Comparison of ENCODE assay signal across 16 mouse cellular contexts in genomic region chr9:101471665-101472064, GRCm38 (mm10).
A peak's percentile ranks its signal among the peaks of the same experiment; 100 is the strongest.
DNase-seq lines count a peak whose midpoint lies in the region; ATAC-seq and TF ChIP-seq lines count a peak whose summit lies in the region.
"Had no signal": no experiment of that assay in that cellular context is flagged by ENCODE, and none has a peak within 500 bp of the region (broad histone marks: within the 10 kb centered on the region; RNA-seq: fewer than 3 reads in every experiment).

No protein-coding gene starts in this region.

- no peak for TF ChIP-seq CTCF in midbrain, postnatal 0 days (IDR thresholded peaks at IDR 0.05)

- no peaks in the 10 kb centered on the region for H3K9me3 ChIP-seq in heart, embryonic 13.5 days
- H3K9me3 ChIP-seq in forebrain, embryonic 13.5 days (replicated peaks), result no peaks in the 10 kb centered on the region; the same call in 1 of the 2 replicates
- 0 out of 2 replicates have a peak, but pooled peaks cover 4% of the 10 kb centered on the region for H3K9me3 ChIP-seq in hindbrain, embryonic 14.5 days (ENCODE audit: control insufficient read depth, low read length)
- no peaks in the 10 kb centered on the region for H3K9me3 ChIP-seq in midbrain, postnatal 0 days (ENCODE audit: low read length)
- H3K9me3 ChIP-seq: limb, embryonic 10.5 days had no signal

- WGBS in heart, embryonic 13.5 days, result 65% methylated on average over 3 of the region's 3 CpGs
- 10% methylated on average over 3 of the region's 3 CpGs for WGBS in forebrain, embryonic 13.5 days
- 9% methylated on average over 3 of the region's 3 CpGs for WGBS in hindbrain, embryonic 14.5 days
- 14% methylated on average over 3 of the region's 3 CpGs for WGBS in midbrain, postnatal 0 days

- H3K9ac ChIP-seq in heart, embryonic 13.5 days, result no peak overlapping the region
- no peak overlapping the region for H3K9ac ChIP-seq in forebrain, embryonic 13.5 days
- H3K9ac ChIP-seq in hindbrain, embryonic 14.5 days, result no peak overlapping the region
- H3K9ac ChIP-seq in midbrain, postnatal 0 days (replicated peaks; ENCODE audit: low read length, poor library complexity, severe bottlenecking), result no peak overlapping the region
- H3K9ac ChIP-seq: liver, embryonic 14.5 days had no signal

- peaks cover 22% of the 10 kb centered on the region for H3K4me1 ChIP-seq in heart, embryonic 13.5 days
- H3K4me1 ChIP-seq in forebrain, embryonic 13.5 days, result peaks cover 27% of the 10 kb centered on the region
- H3K4me1 ChIP-seq in hindbrain, embryonic 14.5 days (replicated peaks; ENCODE audit: control insufficient read depth, insufficient read depth, low read length), result peaks cover 20% of the 10 kb centered on the region
- H3K4me1 ChIP-seq in midbrain, postnatal 0 days (ENCODE audit: insufficient read depth, low read length), result peaks cover 14% of the 10 kb centered on the region
- H3K4me1 ChIP-seq: limb, embryonic 10.5 days had no signal

- ATAC-seq in heart, embryonic 13.5 days (ENCODE audit: extremely low read depth, insufficient number of reproducible peaks, low FRiP score, low TSS enrichment), result no peak
- no peak for ATAC-seq in forebrain, embryonic 13.5 days
- ATAC-seq in hindbrain, embryonic 14.5 days (ENCODE audit: low FRiP score), result 0 out of 2 replicates have a peak, but pooled peaks have one; percentile 38
- ATAC-seq in midbrain, postnatal 0 days (ENCODE audit: low FRiP score), result no peak
- no peak for ATAC-seq in inflammation-experienced regulatory T-cells, adult 6 months
- ATAC-seq: activated CD4-positive, CD25-positive, alpha-beta regulatory T cell, adult 4 months; intestine, embryonic 16.5 days had no signal

- H3K4me2 ChIP-seq in heart, embryonic 13.5 days, result no peak overlapping the region
- H3K4me2 ChIP-seq in forebrain, embryonic 13.5 days, result no peak overlapping the region
- no peak overlapping the region for H3K4me2 ChIP-seq in hindbrain, embryonic 14.5 days (replicated peaks)
- H3K4me2 ChIP-seq in midbrain, postnatal 0 days (ENCODE audit: low read depth, low read length, poor library complexity, severe bottlenecking), result no peak overlapping the region

- DNase-seq in heart, postnatal 36 days, result no peak
- no peak for DNase-seq in hindbrain, embryonic 14.5 days (ENCODE audit: low spot score)
- DNase-seq in midbrain, postnatal 0 days (ENCODE audit: low spot score), result peak; percentile 35
- no peak for DNase-seq in Muller cell, postnatal 12 days (ENCODE audit: inconsistent ontology term)
- DNase-seq in left cerebral cortex, adult 9 months (ENCODE audit: low spot score in 2 of 2), result no peak
- DNase-seq: cerebellum, adult 2 months; kidney, postnatal 10 days; layer of hippocampus, adult 9-11 months; right cerebral cortex, postnatal 25 days had no signal

- H3K27ac ChIP-seq in heart, embryonic 13.5 days (replicated peaks), result peak overlapping the region; percentile 80
- peak overlapping the region; percentile 82 for H3K27ac ChIP-seq in forebrain, embryonic 13.5 days
- H3K27ac ChIP-seq in hindbrain, embryonic 14.5 days, result peak overlapping the region; percentile 85
- H3K27ac ChIP-seq in midbrain, postnatal 0 days (ENCODE audit: low read depth, low read length), result peak overlapping the region; percentile 64; the same call in 1 of the 2 replicates
- H3K27ac ChIP-seq: limb, embryonic 10.5 days; liver, embryonic 14.5 days had no signal

- no peaks in the 10 kb centered on the region for H3K36me3 ChIP-seq in heart, embryonic 13.5 days
- H3K36me3 ChIP-seq in forebrain, embryonic 13.5 days (ENCODE audit: poor library complexity, severe bottlenecking), result no peaks in the 10 kb centered on the region
- no peaks in the 10 kb centered on the region for H3K36me3 ChIP-seq in hindbrain, embryonic 14.5 days (replicated peaks; ENCODE audit: control insufficient read depth, insufficient read depth)
- H3K36me3 ChIP-seq in midbrain, postnatal 0 days (ENCODE audit: insufficient read depth, low read length), result no peaks in the 10 kb centered on the region
- H3K36me3 ChIP-seq: limb, embryonic 10.5 days had no signal

- H3K27me3 ChIP-seq in heart, embryonic 13.5 days (replicated peaks), result no peaks in the 10 kb centered on the region
- no peaks in the 10 kb centered on the region for H3K27me3 ChIP-seq in forebrain, embryonic 13.5 days
- no peaks in the 10 kb centered on the region for H3K27me3 ChIP-seq in hindbrain, embryonic 14.5 days (ENCODE audit: control insufficient read depth, insufficient read depth, low read length)
- H3K27me3 ChIP-seq in midbrain, postnatal 0 days (ENCODE audit: insufficient read depth, low read length), result no peaks in the 10 kb centered on the region

- H3K4me3 ChIP-seq in heart, embryonic 13.5 days, result no peak overlapping the region
- H3K4me3 ChIP-seq in forebrain, embryonic 13.5 days, result no peak overlapping the region
- no peak overlapping the region for H3K4me3 ChIP-seq in hindbrain, embryonic 14.5 days (replicated peaks; ENCODE audit: low read length)
- H3K4me3 ChIP-seq in midbrain, postnatal 0 days (ENCODE audit: low read depth, low read length), result no peak overlapping the region
- H3K4me3 ChIP-seq: limb, embryonic 10.5 days had no signal

- intact Hi-C loops in heart, postnatal 36 days (cut with DNase I), result no loop called here
